Mouse (Mus musculus) E14TG2a.4 (cell line): ENCODE results near the gene Cmss1.

ENCODE experiments used
- CTCF ChIP-seq: conservative IDR thresholded peaks from 2 replicates; pipeline ENCODE4 v1.5.1; 2014; ENCODE audit warnings: low read length
- NANOG ChIP-seq: IDR thresholded peaks from 2 replicates; pipeline ENCODE4 v1.6.1; 2014; ENCODE audit warnings: borderline replicate concordance, low read length, mixed read lengths
- POU5F1 ChIP-seq: IDR thresholded peaks from 2 replicates; pipeline ENCODE4 v1.6.1; 2014; ENCODE audit warnings: low read length, borderline replicate concordance

GRCm38 (mm10) chr16:57269751-57270150, 336.9 kb downstream of the Cmss1 start:
- TF ChIP-seq CTCF (no peak), NANOG (no peak), POU5F1 (no peak)
